Mouse (Mus musculus) layer of hippocampus, postnatal 25 days (tissue): Measurements from ENCODE around the gene Dusp13. TPM values are rescaled to one million over a fixed set of nuclear protein-coding genes. Genes with fewer than 3 reads are reported as not detected.

ENCODE experiments used
- DNase-seq, 2 experiments: peaks; one replicate each; pipeline ENCODE4 v3.0.0; 2022; ENCODE audit warnings: mixed read lengths in 2 of 2, low spot score in 1 of 2; ENCODE audit errors: extremely low spot score in 1 of 2
- total RNA-seq, 2 experiments: library from RNA; stranded (reverse); gene quantifications; 2 replicates each; pipeline ENCODE4 v1.2.3; 2021

Dusp13 gene
- total RNA-seq, 2 experiments from 2014 or later = 0.92 TPM; not detected in 1

- peak in 1 of 2 experiments; percentile 75 for DNase-seq
Measured at GRCm38 (mm10) chr14:21748142-21748870, 2.7 kb downstream of the Dusp13 start.

GRCm38 (mm10) chr14:21747436-21748141 is 3.4 kb downstream of the Dusp13 start:
- no peak for DNase-seq

GRCm38 (mm10) chr14:21746846-21747245 is 4.1 kb downstream of the Dusp13 start:
- no peak for DNase-seq

GRCm38 (mm10) chr14:21746251-21746650 is 4.7 kb downstream of the Dusp13 start:
- DNase-seq = no peak

- DNase-seq = no peak
Measured at GRCm38 (mm10) chr14:21745149-21745548, 5.8 kb downstream of the Dusp13 start.

- no peak for DNase-seq
Measured at GRCm38 (mm10) chr14:21744169-21744568, 6.8 kb downstream of the Dusp13 start.

- DNase-seq = no peak
Measured at GRCm38 (mm10) chr14:21742441-21742840, 8.5 kb downstream of the Dusp13 start.

- DNase-seq = peak; percentile 86 to 92
Measured at GRCm38 (mm10) chr14:21741786-21742185, 9.2 kb downstream of the Dusp13 start.

- no peak for DNase-seq
Measured at GRCm38 (mm10) chr14:21741314-21741713, 9.7 kb downstream of the Dusp13 start.

- DNase-seq = no peak
Measured at GRCm38 (mm10) chr14:21740345-21740744, 10.6 kb downstream of the Dusp13 start.

- no peak for DNase-seq
Measured at GRCm38 (mm10) chr14:21733131-21733905, 17.7 kb downstream of the Dusp13 start.

GRCm38 (mm10) chr14:21729936-21730335 is 21.0 kb downstream of the Dusp13 start:
- DNase-seq = no peak

- DNase-seq = no peak
Measured at GRCm38 (mm10) chr14:21729031-21729732, 21.8 kb downstream of the Dusp13 start.

GRCm38 (mm10) chr14:21722021-21722698 is 28.8 kb downstream of the Dusp13 start:
- DNase-seq = no peak

GRCm38 (mm10) chr14:21720430-21721205 is 30.4 kb downstream of the Dusp13 start:
- no peak for DNase-seq

GRCm38 (mm10) chr14:21719646-21720383 is 31.2 kb downstream of the Dusp13 start:
- no peak for DNase-seq

- no peak for DNase-seq
Measured at GRCm38 (mm10) chr14:21714486-21714885, 36.5 kb downstream of the Dusp13 start, which contains the start of gene Dupd1. TSS of gene Dupd1 (minus strand) at chr14:21714576.

- no peak for DNase-seq
Measured at GRCm38 (mm10) chr14:21711231-21711630, 39.8 kb downstream of the Dusp13 start.
